Mouse (Mus musculus) lung, adult 18-20 months (tissue): ENCODE results near the gene Ubc.

Experiments
- DNase-seq, 2 experiments: peaks; one replicate each; pipeline ENCODE4 v3.0.0; 2022; ENCODE audit warnings: mixed read lengths in 2 of 2

Gene Ubc

DNA sequence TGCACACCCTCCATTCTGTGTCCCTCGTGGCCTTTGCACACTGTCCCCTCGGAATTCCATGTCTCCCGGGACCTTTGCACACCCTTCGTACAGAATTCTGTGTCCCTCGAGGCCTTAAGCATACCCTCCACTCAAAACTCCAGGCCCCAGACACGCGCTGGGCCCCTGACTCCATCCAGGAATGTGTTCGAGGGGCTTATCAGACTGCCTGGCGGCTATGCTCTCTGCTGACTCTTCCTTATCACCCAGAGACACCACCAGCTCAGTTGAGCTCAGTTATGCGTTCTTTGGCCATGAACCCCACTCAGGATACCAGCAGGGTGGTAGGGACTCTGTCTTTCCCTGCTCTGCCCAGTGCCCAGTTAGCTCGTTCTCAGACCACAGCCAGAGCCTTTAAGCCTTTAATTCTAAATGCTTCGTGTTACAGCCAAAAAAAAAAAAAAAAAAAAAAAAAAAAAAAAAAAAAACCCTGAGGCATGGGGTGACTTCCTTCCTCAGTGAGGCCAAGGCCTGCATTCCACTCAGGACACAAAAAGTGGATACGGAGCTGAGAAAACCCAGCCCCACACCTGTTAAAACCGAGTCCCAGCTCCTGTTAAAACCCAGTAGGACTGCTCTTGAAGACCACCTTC, 48.4 kb downstream of the Ubc start:
- no peak for DNase-seq

DNA sequence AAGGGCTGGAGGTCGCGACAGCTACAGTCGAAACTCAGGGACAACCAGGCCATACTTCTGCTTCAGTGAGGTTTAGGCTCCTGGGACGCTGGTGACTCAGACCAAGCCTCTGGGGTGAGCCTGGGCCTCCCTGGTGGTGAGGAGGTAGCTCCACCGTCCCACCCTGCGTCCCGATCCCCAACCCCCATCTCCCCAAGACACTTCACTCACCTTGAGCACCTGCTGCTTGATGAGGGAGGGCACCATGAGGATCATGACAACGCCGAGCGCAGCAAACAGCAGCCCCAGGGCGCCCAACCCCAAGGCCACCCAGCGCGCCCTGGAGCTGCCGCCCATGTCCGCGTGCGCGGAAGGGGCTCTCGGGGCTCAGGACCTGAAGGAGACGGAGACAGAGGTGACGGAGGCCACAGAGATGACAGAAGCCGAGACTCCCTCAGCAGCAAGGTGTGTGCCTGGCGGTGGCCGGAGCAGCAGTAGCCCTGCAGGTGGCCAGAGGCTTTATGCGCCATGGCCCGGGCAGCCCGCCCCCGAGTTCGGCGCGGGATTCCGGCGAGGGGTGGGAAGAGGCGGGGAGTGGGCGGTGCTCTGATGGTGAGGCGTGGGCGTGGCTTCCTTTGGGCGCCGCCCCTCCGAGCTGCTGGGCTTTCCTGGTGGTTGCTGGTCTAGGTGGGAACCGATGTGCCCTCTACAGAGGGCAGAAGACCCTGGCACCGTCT, 49.3 kb downstream of the Ubc start, which contains the start of gene Scarb1:
Gene Scarb1, minus strand, starts transcription at position 548 of the 716 bp plus-strand sequence.
- peak; percentile 85 to 89 for DNase-seq

DNA sequence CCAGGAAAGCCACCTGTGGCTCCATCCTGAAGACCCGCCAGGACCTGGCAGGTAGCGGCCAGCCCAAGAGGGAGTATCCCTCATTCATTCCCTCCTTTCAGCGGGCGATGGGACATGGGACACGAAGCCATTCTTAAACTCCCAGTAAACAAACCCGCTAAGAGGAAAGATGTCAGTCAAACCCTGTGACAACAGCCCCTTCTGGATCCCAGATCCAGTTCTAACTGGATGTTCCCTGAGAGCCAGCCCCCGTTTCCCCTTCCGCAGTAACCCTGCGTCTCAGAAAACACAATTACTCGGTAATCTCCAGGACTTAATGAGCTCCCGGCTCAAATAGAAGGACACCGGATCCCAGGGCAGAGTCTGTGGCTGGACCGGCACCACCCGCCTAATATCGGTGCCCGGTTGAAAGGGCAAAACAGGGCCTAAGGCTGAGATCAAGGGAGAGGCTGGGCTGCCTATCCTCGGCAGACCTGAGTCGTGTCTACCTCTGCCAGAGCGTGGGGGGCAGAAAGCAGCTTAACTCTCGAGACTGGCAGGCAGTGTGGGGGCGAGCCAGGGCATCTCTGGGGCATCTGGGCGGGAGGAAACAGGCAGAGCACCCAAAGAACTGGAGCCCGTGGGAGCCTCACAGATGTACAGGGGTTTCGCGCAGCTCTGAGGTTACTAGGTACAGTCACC, 50.0 kb downstream of the Ubc start:
- DNase-seq: peak in 1 of 2 experiments; percentile 24

DNA sequence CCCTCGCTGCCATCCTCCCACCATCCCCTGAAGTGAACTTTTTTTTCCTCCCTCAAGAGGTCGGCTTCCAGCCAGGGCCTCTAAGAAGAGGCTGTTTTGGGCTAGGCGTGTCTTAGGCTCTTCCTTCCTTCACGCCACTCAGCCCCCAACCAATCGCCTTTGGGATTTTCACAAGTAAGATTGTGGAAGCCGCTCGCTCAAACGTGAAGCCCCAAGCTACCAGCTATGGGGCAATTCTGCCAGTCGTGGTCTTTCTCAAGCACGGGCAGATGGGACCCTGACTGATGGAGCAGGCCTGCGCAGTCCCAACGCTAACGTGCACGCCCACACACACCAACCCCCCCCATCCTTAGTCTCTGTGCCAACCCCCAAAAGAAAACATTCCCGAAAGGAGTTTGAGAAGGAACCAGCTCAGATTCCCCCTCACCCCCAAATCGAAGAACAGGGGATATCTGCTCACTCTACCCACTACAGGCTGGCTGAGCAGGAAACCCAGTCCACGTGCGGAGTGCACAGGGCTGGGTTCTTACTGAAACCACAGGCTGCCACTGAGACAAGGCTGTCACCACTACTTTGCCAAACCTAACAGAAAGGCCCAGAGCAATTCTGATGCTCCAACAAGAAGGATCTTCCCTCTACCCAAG, 50.8 kb downstream of the Ubc start:
- DNase-seq: peak; percentile 63 to 73

DNA sequence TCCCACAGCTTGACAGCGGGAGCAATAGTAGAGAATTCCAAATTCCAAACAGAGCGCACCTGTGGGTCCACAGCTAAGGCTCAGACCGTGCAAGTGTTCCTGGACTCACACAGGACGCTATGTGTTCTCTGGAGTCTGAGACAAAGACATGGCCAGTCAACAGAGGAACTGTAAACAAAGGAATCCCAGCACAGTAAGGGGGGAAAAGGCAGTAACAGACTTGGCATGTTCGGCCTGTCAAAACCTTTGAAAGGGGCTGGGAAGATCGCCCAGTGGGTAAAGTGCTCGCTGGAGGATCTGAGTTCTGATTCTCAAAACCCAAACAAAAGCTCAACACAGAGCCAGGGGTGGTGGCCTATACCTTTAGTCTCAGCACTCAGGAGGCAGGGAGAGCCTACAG, 52.5 kb downstream of the Ubc start:
- DNase-seq: no peak

DNA sequence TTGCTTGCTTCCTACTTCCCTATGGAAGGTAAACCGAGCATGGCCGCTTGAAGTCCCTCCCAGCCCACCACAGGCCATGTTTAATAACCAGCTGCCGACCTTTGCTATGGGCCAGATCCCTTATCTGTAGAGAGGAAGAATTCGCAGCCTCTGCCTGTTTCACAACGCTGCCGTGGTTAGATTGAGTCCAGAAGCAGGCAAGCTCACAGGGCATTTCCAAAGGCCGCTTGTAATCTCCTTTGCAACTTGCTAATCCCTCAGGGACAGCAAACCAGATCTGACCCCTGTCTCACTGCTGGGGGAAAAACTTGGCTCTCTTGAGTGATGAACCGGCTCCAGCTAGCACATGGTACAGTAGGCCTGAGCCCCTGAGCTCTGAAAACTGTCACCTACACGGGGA, 53.0 kb downstream of the Ubc start:
- DNase-seq: no peak
